Mouse (Mus musculus) limb, embryonic 12.5 days (tissue): ENCODE measurements around the gene Sim2. TPM values are rescaled to one million over a fixed set of nuclear protein-coding genes. Genes with fewer than 3 reads are reported as not detected.
A peak's percentile ranks its signal among the peaks of the same experiment; 100 is the strongest.

Experiments used
- ATAC-seq: fragments of 200-750 bp; cut with Nextera tagmentation; 2 replicates; pipeline ENCODE4 v1.8.0; 2017; ENCODE audit warnings: low read depth, moderate TSS enrichment; ENCODE audit not compliant: insufficient number of reproducible peaks, insufficient read depth, low FRiP score, low TSS enrichment
- H3K27ac ChIP-seq: fragments of 300-500 bp; sonication (generic); 2 replicates; pipeline ENCODE4 v1.5.1; 2016; ENCODE audit warnings: mild to moderate bottlenecking, moderate library complexity
- H3K27me3 ChIP-seq: fragments of 300-500 bp; sonication (generic); 2 replicates; pipeline ENCODE4 v1.6.1; 2016; ENCODE audit warnings: mild to moderate bottlenecking, moderate library complexity
- H3K36me3 ChIP-seq: fragments of 300-500 bp; sonication (generic); 2 replicates; pipeline ENCODE4 v1.6.1; 2016; ENCODE audit warnings: mild to moderate bottlenecking, moderate library complexity
- H3K4me1 ChIP-seq: fragments of 300-500 bp; sonication (generic); replicated peaks from 2 replicates; pipeline ENCODE4 v1.6.1; 2016
- H3K4me2 ChIP-seq: fragments of 300-500 bp; sonication (generic); 2 replicates; pipeline ENCODE4 v1.6.1; 2016; ENCODE audit warnings: mild to moderate bottlenecking, moderate library complexity
- H3K4me3 ChIP-seq: fragments of 300-500 bp; sonication (generic); replicated peaks from 2 replicates; pipeline ENCODE4 v1.5.1; 2016; ENCODE audit warnings: mild to moderate bottlenecking
- H3K9ac ChIP-seq: fragments of 300-500 bp; sonication (generic); replicated peaks from 2 replicates; pipeline ENCODE4 v1.6.1; 2016; ENCODE audit warnings: mild to moderate bottlenecking, moderate library complexity
- H3K9me3 ChIP-seq: fragments of 300-500 bp; sonication (generic); 2 replicates; pipeline ENCODE4 v1.6.1; 2016; ENCODE audit warnings: mild to moderate bottlenecking, moderate library complexity
- WGBS: fragments of 180-500 bp; shearing (Covaris S2); methylation state at CpG from one replicate; pipeline ENCODE4 v1.1.7; 2016; 5-methylcytosine and 5-hydroxymethylcytosine counted together
- polyA plus RNA-seq: library from polyadenylated mRNA; unstranded; fragments of >200 nt; fragmentation: Nextera tagmentation; extraction: Ambion mirVana; gene quantifications from 2 replicates; pipeline ENCODE4 v1.2.1, GENCODE M21; 2016

Sim2 gene
- 2.0 and 2.3 TPM in 2 replicates for polyA plus RNA-seq

DNA sequence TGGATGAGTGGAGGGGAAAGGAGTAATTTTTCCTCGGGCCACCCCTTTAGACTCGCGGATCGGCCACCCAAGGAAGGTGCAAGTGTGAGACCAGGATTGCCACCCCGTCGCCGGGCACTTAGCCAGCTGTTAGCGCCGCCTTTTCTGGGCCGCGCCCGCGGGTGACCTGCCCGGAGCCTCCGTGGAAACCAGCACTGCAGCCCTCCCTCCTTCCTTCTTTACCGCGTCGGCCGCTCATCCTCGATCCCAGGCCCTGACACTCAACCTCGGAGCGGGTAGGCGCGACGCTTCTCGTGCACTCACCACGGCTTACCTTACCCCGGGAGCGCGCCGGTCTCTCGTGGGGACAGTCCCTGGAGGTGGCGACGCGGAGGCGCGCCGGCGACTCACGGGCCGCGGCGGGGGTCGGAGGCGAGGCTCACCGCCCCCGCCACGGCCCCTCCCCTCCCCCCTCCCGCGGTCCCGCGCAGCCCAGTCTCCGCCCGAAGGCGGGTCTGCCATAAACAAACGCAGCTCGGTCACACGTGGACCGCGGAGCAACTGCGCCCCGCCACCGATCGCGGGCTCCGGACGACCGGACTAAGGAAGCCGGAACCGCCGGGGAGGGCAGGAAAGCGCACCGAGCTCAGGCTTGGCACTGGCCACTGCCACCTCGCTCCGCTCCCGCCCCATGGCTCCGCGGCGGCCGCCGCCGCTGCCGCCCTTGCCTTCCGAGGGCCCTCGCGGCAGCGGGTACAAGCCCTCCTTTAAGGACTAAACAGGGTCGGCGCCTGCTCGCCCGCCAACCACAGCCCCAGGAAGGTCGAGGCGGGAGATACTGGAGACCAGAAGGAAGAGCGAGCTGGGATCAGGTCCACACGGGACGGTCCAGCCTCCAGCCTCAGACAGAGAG is at the start of gene Sim2:
TSS of gene Sim2 (plus strand) at position 221 of the 892 bp plus-strand sequence.
- H3K9ac ChIP-seq = peak within 1 kb of the TSS; percentile 52
- WGBS = 1% methylated on average over 86 of the region's 96 CpGs
- no peak within 1 kb of the TSS for H3K27ac ChIP-seq
- peak within 1 kb of the TSS; percentile 74 for H3K4me2 ChIP-seq
- H3K36me3 ChIP-seq = no peaks in the 10 kb centered on the region
- no peak for ATAC-seq
- H3K4me3 ChIP-seq = peak within 1 kb of the TSS; percentile 43
- peaks cover 25% of the 10 kb centered on the region for H3K4me1 ChIP-seq
- no peaks in the 10 kb centered on the region for H3K9me3 ChIP-seq
- peaks cover 97% of the 10 kb centered on the region for H3K27me3 ChIP-seq

DNA sequence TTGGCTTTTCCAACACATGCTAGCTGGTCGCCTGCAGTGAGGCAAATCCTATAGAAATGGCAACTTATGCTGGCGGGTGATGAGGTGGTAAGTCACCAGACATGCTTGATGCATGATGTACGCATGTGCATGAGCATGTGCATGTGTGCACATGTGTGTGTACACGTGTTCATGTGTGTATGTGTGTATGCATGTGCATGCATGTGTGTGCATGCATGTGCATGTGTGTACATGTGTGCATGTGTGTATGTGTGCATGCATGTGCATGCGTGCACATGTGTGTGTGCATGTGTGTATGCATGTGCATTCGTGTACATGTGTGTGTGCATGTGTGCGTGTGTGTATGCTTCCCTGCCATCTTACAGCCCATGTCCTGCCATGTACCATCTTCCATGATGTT is 47.5 kb upstream of the Sim2 start:
- WGBS = 91% methylated on average over 7 of the region's 7 CpGs
- H3K9me3 ChIP-seq = no peaks in the 10 kb centered on the region
- H3K4me1 ChIP-seq = peaks cover 13% of the 10 kb centered on the region
- H3K4me2 ChIP-seq = no peak overlapping the region
- no peaks in the 10 kb centered on the region for H3K36me3 ChIP-seq
- no peak overlapping the region for H3K9ac ChIP-seq
- no peak for ATAC-seq
- no peak overlapping the region for H3K4me3 ChIP-seq
- peaks cover 58% of the 10 kb centered on the region for H3K27me3 ChIP-seq
- H3K27ac ChIP-seq = no peak overlapping the region

DNA sequence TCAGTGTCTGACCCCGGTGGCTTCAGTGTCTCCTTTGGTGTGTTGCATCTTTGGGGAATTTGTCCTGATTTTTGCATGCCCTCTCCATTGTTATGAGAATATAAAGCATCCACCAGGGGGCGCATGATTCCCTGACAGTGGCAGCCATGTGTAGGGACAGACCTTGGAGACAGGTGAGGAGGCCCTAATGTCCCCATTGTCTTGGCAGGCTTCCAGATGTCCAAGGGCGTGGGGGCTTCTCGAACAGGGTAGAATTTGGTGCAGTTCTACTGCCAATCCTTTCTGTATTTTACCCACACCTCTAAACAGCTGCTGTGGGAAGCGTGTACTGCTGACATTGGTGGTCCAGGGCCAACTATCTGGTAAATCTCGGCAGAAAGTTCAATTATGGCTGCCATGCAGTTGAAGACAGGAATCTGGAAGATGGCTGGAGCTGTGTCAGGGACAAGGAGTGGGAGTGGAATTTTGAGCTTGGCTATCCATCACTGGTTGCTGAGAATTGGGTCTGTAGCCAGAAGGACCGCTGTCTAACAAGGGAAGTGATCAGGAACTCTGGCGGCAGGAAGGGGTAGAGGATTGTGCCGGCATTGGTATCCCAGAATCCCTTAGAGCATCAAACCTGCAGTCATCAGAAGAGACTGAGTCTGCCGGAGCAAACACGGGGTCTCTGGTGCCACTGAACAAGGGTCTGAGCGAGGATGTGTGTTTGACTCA is 46.3 kb upstream of the Sim2 start:
- WGBS = 64% methylated on average over 12 of the region's 12 CpGs

DNA sequence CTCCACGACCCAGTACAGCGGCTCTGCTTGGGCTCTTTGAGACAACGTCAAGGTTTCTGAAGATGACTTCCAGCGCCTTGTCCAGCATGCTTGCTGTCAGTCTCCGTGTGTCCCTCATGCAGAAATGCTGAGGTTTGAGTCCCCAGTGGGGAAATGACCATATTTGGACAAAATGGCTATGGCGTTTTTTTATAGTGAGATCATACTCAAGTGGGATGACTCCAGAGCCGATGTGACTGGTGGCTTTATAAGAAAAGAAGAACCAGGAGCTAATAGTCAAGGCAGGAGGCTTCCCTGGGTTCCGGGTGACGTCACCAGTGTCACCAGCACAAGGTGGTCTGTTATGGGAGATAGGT is 45.8 kb upstream of the Sim2 start:
- no peak overlapping the region for H3K4me2 ChIP-seq
- H3K9ac ChIP-seq = no peak overlapping the region
- no peak overlapping the region for H3K27ac ChIP-seq
- no peaks in the 10 kb centered on the region for H3K9me3 ChIP-seq
- 88% methylated on average over 9 of the region's 9 CpGs for WGBS
- no peak overlapping the region for H3K4me3 ChIP-seq
- no peaks in the 10 kb centered on the region for H3K36me3 ChIP-seq
- peaks cover 72% of the 10 kb centered on the region for H3K27me3 ChIP-seq
- no peak for ATAC-seq
- H3K4me1 ChIP-seq = peaks cover 13% of the 10 kb centered on the region

More for the DNA sequence above, 46.3 kb upstream of the Sim2 start:
- peaks cover 13% of the 10 kb centered on the region for H3K4me1 ChIP-seq
- ATAC-seq = 0 out of 2 replicates have a peak, but pooled peaks have one; percentile 16
- H3K27me3 ChIP-seq = peaks cover 68% of the 10 kb centered on the region
- H3K4me3 ChIP-seq = no peak overlapping the region
- H3K36me3 ChIP-seq = no peaks in the 10 kb centered on the region
- no peak overlapping the region for H3K27ac ChIP-seq
- no peak overlapping the region for H3K4me2 ChIP-seq
- H3K9ac ChIP-seq = no peak overlapping the region
- H3K9me3 ChIP-seq = no peaks in the 10 kb centered on the region

DNA sequence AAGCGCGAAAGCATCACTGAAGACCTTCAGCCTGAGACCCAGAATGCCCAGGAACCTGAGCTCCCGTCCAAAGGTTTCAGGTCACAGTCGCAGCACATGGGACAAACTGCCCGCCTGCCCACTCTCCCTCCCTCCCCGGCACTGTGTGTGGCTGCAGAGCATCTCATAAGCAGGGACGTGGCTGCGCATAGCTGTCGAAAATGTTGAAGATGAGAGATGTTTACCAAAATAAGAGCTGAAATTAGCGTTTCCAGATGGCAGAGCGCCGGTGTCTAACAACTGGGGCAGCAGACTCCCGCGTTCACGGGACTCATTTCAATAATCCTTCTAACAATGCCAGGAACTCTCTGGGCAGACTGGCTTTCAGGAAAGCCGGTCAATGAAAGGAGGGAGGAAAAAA is 44.2 kb upstream of the Sim2 start:
- H3K4me2 ChIP-seq = peak overlapping the region; percentile 31; the same call in 1 of the 2 replicates
- no peak overlapping the region for H3K27ac ChIP-seq
- H3K4me3 ChIP-seq = no peak overlapping the region

DNA sequence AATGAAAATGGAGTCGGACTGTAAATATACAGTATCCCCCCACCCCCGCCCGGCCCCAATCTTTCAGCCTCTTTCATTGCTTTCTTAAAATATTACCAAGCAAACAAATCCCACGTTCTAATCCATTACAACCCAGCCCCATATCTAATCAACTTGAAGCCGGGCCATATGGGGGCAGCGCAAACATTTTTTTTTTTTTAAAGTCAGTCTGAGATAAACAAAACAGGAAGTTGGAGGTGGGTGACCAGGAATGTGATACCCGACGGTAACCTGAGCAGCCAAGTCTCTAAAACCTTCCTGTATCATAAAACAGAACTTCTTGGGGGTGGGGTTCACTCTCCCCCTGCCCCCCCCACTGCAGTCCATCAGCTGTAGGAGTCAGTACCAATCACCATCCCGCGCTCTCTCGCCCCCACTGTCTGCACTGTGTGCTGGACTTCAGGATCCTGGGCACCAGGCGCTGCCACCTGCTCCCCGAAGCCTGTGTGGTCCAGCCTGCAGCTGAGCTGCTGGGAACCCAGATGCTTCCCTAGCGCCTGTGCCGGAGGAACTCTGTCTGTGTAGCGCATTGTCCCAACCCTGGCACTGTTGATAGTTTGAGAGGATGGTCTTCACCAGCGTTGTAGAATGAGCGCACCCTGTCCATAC is 43.5 kb upstream of the Sim2 start:
- no peak overlapping the region for H3K4me3 ChIP-seq

More for the DNA sequence above, 44.2 kb upstream of the Sim2 start:
- H3K4me1 ChIP-seq = peaks cover 21% of the 10 kb centered on the region
- WGBS = 25% methylated on average over 16 of the region's 16 CpGs
- no peaks in the 10 kb centered on the region for H3K9me3 ChIP-seq
- no peaks in the 10 kb centered on the region for H3K36me3 ChIP-seq
- no peak for ATAC-seq
- no peak overlapping the region for H3K9ac ChIP-seq
- H3K27me3 ChIP-seq = peaks cover 71% of the 10 kb centered on the region

DNA sequence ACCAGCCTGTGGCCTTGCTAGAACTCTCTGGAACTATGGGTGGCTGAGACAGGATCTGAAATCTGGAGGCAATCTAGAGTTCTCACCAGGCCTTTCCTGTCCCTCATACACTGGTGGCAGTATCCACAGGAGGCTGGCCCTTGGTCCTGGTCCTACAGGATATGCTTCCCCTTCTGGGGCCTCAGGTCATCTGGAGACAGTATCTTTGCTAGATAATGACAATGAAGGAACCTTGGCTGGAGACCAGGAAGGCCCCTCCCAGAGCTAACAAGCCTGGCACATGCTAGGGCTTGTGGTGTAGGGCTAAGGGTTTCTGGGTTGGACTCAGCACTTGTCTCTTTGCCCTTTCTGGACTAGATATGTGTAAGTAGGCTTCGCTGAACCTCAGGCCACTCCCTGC is 40.9 kb upstream of the Sim2 start:
- peaks cover 53% of the 10 kb centered on the region for H3K27me3 ChIP-seq

More for the DNA sequence above, 43.5 kb upstream of the Sim2 start:
- WGBS = 38% methylated on average over 18 of the region's 18 CpGs
- H3K27me3 ChIP-seq = peaks cover 70% of the 10 kb centered on the region
- no peak overlapping the region for H3K9ac ChIP-seq
- no peak overlapping the region for H3K27ac ChIP-seq
- peak overlapping the region; percentile 31 for H3K4me2 ChIP-seq
- no peaks in the 10 kb centered on the region for H3K9me3 ChIP-seq
- H3K36me3 ChIP-seq = no peaks in the 10 kb centered on the region
- ATAC-seq = peak; percentile 40; the same call in 1 of the 2 replicates
- H3K4me1 ChIP-seq = peaks cover 23% of the 10 kb centered on the region

DNA sequence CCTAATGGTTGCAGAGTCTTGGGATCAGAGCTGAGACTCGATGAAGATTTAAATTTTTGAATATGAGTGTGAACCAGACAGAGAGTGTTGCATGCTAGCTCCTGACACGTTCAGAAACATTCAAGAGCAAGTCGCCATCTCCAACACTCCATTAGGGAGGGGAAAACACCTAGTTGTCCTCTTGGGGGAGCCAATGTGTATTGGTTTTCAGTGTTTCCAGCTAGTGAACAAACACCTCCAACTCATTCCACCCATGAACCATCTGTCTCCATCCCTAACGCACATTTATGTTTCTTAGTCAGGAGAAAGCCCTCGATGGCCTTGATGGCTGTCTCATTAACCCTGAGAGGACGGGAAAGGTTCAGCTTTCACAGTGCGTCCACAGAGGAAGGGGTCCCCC is 39.7 kb upstream of the Sim2 start:
- Histone ChIP-seq H3K4me1 (peaks cover 23% of the 10 kb centered on the region), H3K4me2 (no peak overlapping the region), H3K9me3 (no peaks in the 10 kb centered on the region), H3K36me3 (no peaks in the 10 kb centered on the region), H3K4me3 (no peak overlapping the region), H3K27ac (no peak overlapping the region), H3K9ac (no peak overlapping the region), H3K27me3 (peaks cover 41% of the 10 kb centered on the region)
- ATAC-seq = no peak
- 13% methylated on average over 7 of the region's 7 CpGs for WGBS

More for the DNA sequence above, 40.9 kb upstream of the Sim2 start:
- H3K9me3 ChIP-seq = no peaks in the 10 kb centered on the region
- no peak overlapping the region for H3K27ac ChIP-seq
- no peak overlapping the region for H3K9ac ChIP-seq
- peaks cover 23% of the 10 kb centered on the region for H3K4me1 ChIP-seq
- no peak for ATAC-seq
- WGBS = 89% methylated on average over 1 of the region's 1 CpGs
- no peak overlapping the region for H3K4me3 ChIP-seq
- H3K4me2 ChIP-seq = no peak overlapping the region
- H3K36me3 ChIP-seq = no peaks in the 10 kb centered on the region

DNA sequence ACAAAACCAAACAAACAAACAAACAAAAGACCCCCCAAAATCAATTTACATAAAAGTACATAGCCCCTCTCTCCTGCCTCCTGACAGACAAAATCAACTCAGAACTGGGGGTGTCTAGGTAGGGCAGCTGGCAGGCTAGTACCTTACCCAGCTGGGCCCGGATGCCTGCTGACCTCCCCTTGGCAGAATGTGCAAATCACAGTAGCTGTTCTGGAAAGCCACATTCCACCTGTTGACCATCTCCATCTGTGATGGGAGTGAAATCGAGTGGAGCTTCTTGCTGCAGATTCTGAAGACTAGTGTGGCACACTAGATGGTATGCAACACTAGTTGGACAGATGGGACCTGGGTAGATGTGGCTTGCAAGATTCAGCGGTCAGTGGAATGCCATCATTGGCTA is 34.4 kb upstream of the Sim2 start:
- no peak overlapping the region for H3K27ac ChIP-seq
- WGBS = 91% methylated on average over 3 of the region's 3 CpGs
- H3K4me1 ChIP-seq = peaks cover 3% of the 10 kb centered on the region
- no peaks in the 10 kb centered on the region for H3K36me3 ChIP-seq
- ATAC-seq = no peak
- H3K9me3 ChIP-seq = no peaks in the 10 kb centered on the region
- H3K4me3 ChIP-seq = no peak overlapping the region
- peaks cover 39% of the 10 kb centered on the region for H3K27me3 ChIP-seq
- no peak overlapping the region for H3K4me2 ChIP-seq
- H3K9ac ChIP-seq = no peak overlapping the region

DNA sequence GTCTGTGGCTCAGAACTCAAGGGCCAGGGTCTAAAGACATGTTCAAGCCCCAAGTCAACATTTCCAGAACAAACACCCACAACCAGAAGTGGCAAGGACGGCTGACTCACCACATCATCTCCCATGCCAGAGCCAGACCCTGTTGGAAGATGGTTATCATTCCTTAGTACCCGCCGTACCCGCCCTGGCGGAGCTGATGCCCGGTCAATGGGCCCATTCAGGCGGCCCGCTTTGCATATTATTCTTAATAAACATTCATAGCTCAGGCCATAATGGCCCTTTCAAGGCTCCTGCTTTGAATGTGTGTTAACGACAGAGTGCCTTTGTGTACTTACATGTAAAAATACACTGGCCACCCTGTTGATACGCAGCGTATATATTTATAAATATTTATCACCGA is 29.6 kb upstream of the Sim2 start:
- Histone ChIP-seq H3K4me2 (no peak overlapping the region), H3K4me3 (no peak overlapping the region), H3K27me3 (peaks cover 57% of the 10 kb centered on the region), H3K27ac (0 out of 2 replicates have a peak overlapping the region, but pooled peaks have one; percentile 12), H3K9ac (no peak overlapping the region), H3K9me3 (no peaks in the 10 kb centered on the region), H3K36me3 (no peaks in the 10 kb centered on the region), H3K4me1 (peaks cover 15% of the 10 kb centered on the region)
- 80% methylated on average over 12 of the region's 12 CpGs for WGBS
- ATAC-seq = no peak

DNA sequence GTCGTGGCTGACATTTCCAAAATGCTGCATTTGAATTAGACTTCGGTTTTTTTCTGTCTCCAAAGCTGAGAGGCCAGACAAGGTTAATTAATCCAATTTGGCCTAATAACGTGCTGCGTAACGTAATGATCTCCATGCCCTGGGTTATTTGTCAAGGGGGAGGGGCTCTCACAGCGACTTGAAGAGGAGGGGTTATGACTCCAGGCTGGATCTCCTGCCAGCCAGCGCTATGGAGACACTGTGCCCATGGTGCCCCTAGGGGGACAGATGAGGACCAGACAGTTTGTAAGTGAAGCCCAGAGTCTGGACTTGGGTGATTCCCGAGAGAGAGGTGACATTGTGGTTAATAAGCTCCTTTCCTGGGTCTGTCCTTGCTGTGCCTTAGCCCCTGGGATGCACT is 29.2 kb upstream of the Sim2 start:
- Histone ChIP-seq H3K27ac (no peak overlapping the region), H3K4me3 (no peak overlapping the region), H3K4me1 (peaks cover 17% of the 10 kb centered on the region), H3K27me3 (peaks cover 57% of the 10 kb centered on the region), H3K36me3 (no peaks in the 10 kb centered on the region), H3K4me2 (no peak overlapping the region), H3K9me3 (no peaks in the 10 kb centered on the region), H3K9ac (no peak overlapping the region)
- no peak for ATAC-seq
- WGBS = 25% methylated on average over 8 of the region's 8 CpGs
